Mouse (Mus musculus): Measurements from ENCODE around the gene Ms4a15. TPM values are rescaled to one million over a fixed set of nuclear protein-coding genes. Genes with fewer than 3 reads are reported as not detected.

The Ms4a15 gene
- polyA plus RNA-seq (2015; fragmentation: Nextera tagmentation; extraction: Ambion mirVana): not detected in 2 replicates

- H3K4me2 ChIP-seq (ENCODE audit: low read length): no peak within 1 kb of the TSS
- ATAC-seq (replicated peaks; ENCODE audit: low FRiP score, low read depth) (no peak), DNase-seq (ENCODE audit: low spot score) (no peak)
- H3K4me3 ChIP-seq (replicated peaks; ENCODE audit: low read depth, low read length): no peak within 1 kb of the TSS
- no peaks in the 10 kb centered on the region for H3K9me3 ChIP-seq (replicated peaks; ENCODE audit: low read length)
- WGBS: 88% methylated on average over 7 of the region's 7 CpGs
- H3K27me3 ChIP-seq (ENCODE audit: insufficient read depth, low read length): no peaks in the 10 kb centered on the region
- no peak for TF ChIP-seq CTCF (IDR thresholded peaks at IDR 0.05; ENCODE audit: low read depth)
- H3K4me1 ChIP-seq (replicated peaks; ENCODE audit: insufficient read depth, low read length): no peaks in the 10 kb centered on the region
- no peak within 1 kb of the TSS for H3K9ac ChIP-seq (ENCODE audit: low read depth, low read length)
- no peaks in the 10 kb centered on the region for H3K36me3 ChIP-seq (ENCODE audit: insufficient read depth, low read length)
- H3K27ac ChIP-seq: no peak within 1 kb of the TSS
Measured at GRCm38 (mm10) chr19:10993150-10993549, at the start of gene Ms4a15. Gene Ms4a15, minus strand, starts transcription at chr19:10993250.

- no peak overlapping the region for H3K4me2 ChIP-seq (ENCODE audit: low read length)
- no peak overlapping the region for H3K4me3 ChIP-seq (replicated peaks; ENCODE audit: low read depth, low read length)
- no peak for DNase-seq (ENCODE audit: low spot score)
- no peak overlapping the region for H3K27ac ChIP-seq
- no peak overlapping the region for H3K9ac ChIP-seq (ENCODE audit: low read depth, low read length)
- no peak for ATAC-seq (replicated peaks; ENCODE audit: low FRiP score, low read depth)
- H3K4me1 ChIP-seq (replicated peaks; ENCODE audit: insufficient read depth, low read length): no peaks in the 10 kb centered on the region
- no peaks in the 10 kb centered on the region for H3K27me3 ChIP-seq (ENCODE audit: insufficient read depth, low read length)
- H3K9me3 ChIP-seq (replicated peaks; ENCODE audit: low read length): no peaks in the 10 kb centered on the region
- no peak for TF ChIP-seq CTCF (IDR thresholded peaks at IDR 0.05; ENCODE audit: low read depth)
- H3K36me3 ChIP-seq (ENCODE audit: insufficient read depth, low read length): no peaks in the 10 kb centered on the region
Measured at GRCm38 (mm10) chr19:11037570-11037969, 44.5 kb upstream of the Ms4a15 start.

DNA sequence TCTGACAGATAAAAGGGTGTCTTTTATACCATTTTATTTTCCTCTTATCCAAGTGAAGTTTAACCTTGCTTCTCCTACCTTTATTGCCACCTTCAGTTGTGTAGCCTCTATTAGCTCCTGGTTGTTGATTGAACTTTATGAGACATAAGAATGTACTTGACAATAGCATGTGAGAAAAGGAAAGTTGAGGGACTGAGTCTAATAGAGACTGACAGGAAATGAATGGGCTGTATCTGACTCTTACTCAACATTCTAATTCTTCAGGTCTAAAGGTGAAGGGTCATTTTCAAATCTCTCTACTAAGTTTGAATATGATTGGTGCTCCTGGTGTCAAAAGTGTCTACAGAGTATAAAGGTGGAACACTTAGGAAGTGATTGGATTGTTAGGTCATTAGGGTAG lies 29.3 kb upstream of the Ms4a15 start:
- ATAC-seq (replicated peaks; ENCODE audit: low FRiP score, low read depth): no peak
- Histone ChIP-seq H3K36me3 (ENCODE audit: insufficient read depth, low read length) (no peaks in the 10 kb centered on the region), H3K4me1 (replicated peaks; ENCODE audit: insufficient read depth, low read length) (no peaks in the 10 kb centered on the region), H3K4me3 (replicated peaks; ENCODE audit: low read depth, low read length) (no peak overlapping the region), H3K27me3 (ENCODE audit: insufficient read depth, low read length) (no peaks in the 10 kb centered on the region), H3K9me3 (replicated peaks; ENCODE audit: low read length) (no peaks in the 10 kb centered on the region), H3K9ac (ENCODE audit: low read depth, low read length) (no peak overlapping the region), H3K27ac (no peak overlapping the region), H3K4me2 (ENCODE audit: low read length) (no peak overlapping the region)
- no peak for TF ChIP-seq CTCF (IDR thresholded peaks at IDR 0.05; ENCODE audit: low read depth)
- no peak for DNase-seq (ENCODE audit: low spot score)

- H3K27ac ChIP-seq: no peak within 1 kb of the TSS
- ATAC-seq (replicated peaks; ENCODE audit: low FRiP score, low read depth): no peak
Measured at GRCm38 (mm10) chr19:11017891-11018290, 24.8 kb upstream of the Ms4a15 start, which contains the start of gene Ms4a18. Gene Ms4a18, minus strand, starts transcription at chr19:11018031.

DNA sequence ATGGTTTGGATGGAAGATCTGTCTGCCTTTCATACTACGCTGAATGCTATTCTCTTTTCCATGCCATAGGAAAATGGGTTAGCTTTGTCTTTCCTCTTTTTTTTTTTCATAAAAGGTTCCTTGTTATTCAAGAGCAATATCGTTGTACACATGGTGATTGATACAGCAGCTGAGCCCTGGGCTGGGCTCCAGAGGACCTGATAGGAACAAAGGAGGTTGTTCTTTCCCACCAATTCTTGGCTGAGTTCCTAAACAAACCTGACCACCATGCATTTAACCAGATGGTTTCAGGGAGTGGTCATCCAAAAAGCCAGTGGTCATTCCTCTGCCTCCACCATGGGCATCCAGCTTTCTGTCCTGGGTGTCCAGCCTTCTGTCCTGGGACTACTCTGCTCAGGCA lies 24.2 kb upstream of the Ms4a15 start:
- Histone ChIP-seq H3K4me2 (ENCODE audit: low read length) (no peak overlapping the region), H3K27ac (no peak overlapping the region), H3K9me3 (replicated peaks; ENCODE audit: low read length) (no peaks in the 10 kb centered on the region), H3K9ac (ENCODE audit: low read depth, low read length) (no peak overlapping the region), H3K27me3 (ENCODE audit: insufficient read depth, low read length) (no peaks in the 10 kb centered on the region), H3K4me1 (replicated peaks; ENCODE audit: insufficient read depth, low read length) (no peaks in the 10 kb centered on the region), H3K4me3 (replicated peaks; ENCODE audit: low read depth, low read length) (no peak overlapping the region), H3K36me3 (ENCODE audit: insufficient read depth, low read length) (no peaks in the 10 kb centered on the region)
- 81% methylated on average over 2 of the region's 2 CpGs for WGBS
- TF ChIP-seq CTCF (IDR thresholded peaks at IDR 0.05; ENCODE audit: low read depth): no peak
- DNase-seq (ENCODE audit: low spot score) (no peak), ATAC-seq (replicated peaks; ENCODE audit: low FRiP score, low read depth) (no peak)

More at GRCm38 (mm10) chr19:11017891-11018290, 24.8 kb upstream of the Ms4a15 start, which contains the start of gene Ms4a18:
- Histone ChIP-seq H3K36me3 (ENCODE audit: insufficient read depth, low read length) (no peaks in the 10 kb centered on the region), H3K9ac (ENCODE audit: low read depth, low read length) (no peak within 1 kb of the TSS), H3K27me3 (ENCODE audit: insufficient read depth, low read length) (no peaks in the 10 kb centered on the region), H3K4me3 (replicated peaks; ENCODE audit: low read depth, low read length) (no peak within 1 kb of the TSS), H3K4me2 (ENCODE audit: low read length) (no peak within 1 kb of the TSS), H3K4me1 (replicated peaks; ENCODE audit: insufficient read depth, low read length) (no peaks in the 10 kb centered on the region), H3K9me3 (replicated peaks; ENCODE audit: low read length) (no peaks in the 10 kb centered on the region)
- no peak for TF ChIP-seq CTCF (IDR thresholded peaks at IDR 0.05; ENCODE audit: low read depth)
- no peak for DNase-seq (ENCODE audit: low spot score)
- 67% methylated on average over 3 of the region's 3 CpGs for WGBS

DNA sequence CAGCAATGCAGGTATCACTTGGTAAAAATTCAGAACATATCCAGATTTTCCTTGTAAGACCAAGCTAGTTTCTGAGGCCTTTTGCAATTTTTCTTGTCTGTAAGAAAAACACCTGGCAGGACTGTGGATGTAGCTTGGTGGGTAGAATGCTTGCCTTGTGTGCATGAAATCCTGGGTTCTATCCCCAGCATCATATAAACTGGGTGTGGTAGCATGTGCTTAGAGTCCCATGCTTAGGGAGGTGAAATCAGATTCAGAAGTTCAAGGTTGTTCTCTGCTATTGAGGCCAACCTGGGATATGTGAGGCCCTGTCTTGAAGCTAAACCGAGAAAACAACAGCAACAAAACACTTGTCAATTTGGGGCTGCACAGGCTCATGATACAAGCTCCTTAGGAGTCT lies 22.9 kb upstream of the Ms4a15 start:
- no peak overlapping the region for H3K4me2 ChIP-seq (ENCODE audit: low read length)
- no peak overlapping the region for H3K27ac ChIP-seq
- DNase-seq (ENCODE audit: low spot score) (no peak), ATAC-seq (replicated peaks; ENCODE audit: low FRiP score, low read depth) (no peak)
- H3K9ac ChIP-seq (ENCODE audit: low read depth, low read length): no peak overlapping the region
- no peak overlapping the region for H3K4me3 ChIP-seq (replicated peaks; ENCODE audit: low read depth, low read length)
- WGBS: 89% methylated on average over 1 of the region's 1 CpGs
- H3K4me1 ChIP-seq (replicated peaks; ENCODE audit: insufficient read depth, low read length): no peaks in the 10 kb centered on the region
- TF ChIP-seq CTCF (IDR thresholded peaks at IDR 0.05; ENCODE audit: low read depth): no peak
- no peaks in the 10 kb centered on the region for H3K27me3 ChIP-seq (ENCODE audit: insufficient read depth, low read length)
- no peaks in the 10 kb centered on the region for H3K36me3 ChIP-seq (ENCODE audit: insufficient read depth, low read length)
- H3K9me3 ChIP-seq (replicated peaks; ENCODE audit: low read length): no peaks in the 10 kb centered on the region

DNA sequence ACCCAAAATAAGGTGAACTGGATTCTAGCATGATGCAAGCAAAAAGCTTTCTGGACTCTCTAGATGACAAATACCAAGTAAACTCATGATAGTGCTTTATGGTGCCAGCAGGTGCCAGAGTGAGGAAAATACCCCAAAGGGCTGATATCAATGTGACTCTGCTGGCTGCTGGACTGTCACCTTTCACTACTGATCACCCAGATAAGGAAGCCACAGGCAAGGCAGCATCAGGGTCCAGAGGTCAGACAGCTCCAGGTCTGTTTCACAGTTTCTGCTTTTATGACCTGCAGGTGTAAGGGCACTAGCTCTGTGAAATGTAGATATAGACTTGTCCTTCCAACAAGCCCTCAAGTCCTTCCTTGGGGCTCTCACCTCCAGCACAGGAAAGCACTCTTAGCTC lies 22.4 kb upstream of the Ms4a15 start:
- Histone ChIP-seq H3K36me3 (ENCODE audit: insufficient read depth, low read length) (no peaks in the 10 kb centered on the region), H3K27ac (no peak overlapping the region), H3K27me3 (ENCODE audit: insufficient read depth, low read length) (no peaks in the 10 kb centered on the region), H3K9me3 (replicated peaks; ENCODE audit: low read length) (no peaks in the 10 kb centered on the region), H3K4me1 (replicated peaks; ENCODE audit: insufficient read depth, low read length) (no peaks in the 10 kb centered on the region), H3K9ac (ENCODE audit: low read depth, low read length) (no peak overlapping the region), H3K4me3 (replicated peaks; ENCODE audit: low read depth, low read length) (no peak overlapping the region), H3K4me2 (ENCODE audit: low read length) (no peak overlapping the region)
- no peak for TF ChIP-seq CTCF (IDR thresholded peaks at IDR 0.05; ENCODE audit: low read depth)
- DNase-seq (ENCODE audit: low spot score) (no peak), ATAC-seq (replicated peaks; ENCODE audit: low FRiP score, low read depth) (no peak)

Data from kidney, postnatal 0 days (tissue).